Mouse (Mus musculus): ENCODE measurements around the gene Rgl1.

DNA sequence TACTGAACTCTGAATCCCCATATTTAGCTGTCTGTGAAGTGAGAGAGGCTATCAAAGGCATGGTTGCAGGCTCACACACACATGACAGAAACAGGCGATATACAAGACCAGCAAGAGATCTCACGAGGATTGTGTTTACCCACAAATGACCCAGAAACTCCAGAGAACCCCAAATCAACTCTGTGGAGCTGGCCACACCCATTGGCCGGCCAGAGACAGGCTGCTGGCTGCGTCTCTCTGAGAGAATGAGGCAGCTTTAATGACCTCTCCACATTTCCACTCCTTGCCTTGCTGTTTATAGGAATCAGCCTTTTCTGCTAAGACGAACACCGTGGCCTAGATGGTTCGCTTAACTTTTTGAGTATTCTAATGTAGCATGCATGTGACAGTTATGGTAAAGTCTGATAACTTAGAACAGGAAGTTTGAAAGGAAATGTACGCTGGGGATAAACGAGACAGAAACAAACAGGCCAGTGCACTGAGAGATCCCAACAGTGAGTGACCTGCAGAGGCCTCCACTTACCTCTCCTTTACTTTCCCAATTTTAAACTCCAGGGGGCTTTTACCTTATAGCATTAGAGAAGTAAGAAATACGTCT is 148.3 kb downstream of the Rgl1 start:
- TF ChIP-seq ZC3H11A (IDR thresholded peaks at IDR 0.05; ENCODE audit: borderline replicate concordance, low read depth, low read length) (no peak), CHD2 (IDR thresholded peaks at IDR 0.05; ENCODE audit: low read depth, low read length) (no peak), HCFC1 (IDR thresholded peaks at IDR 0.05; ENCODE audit: borderline replicate concordance, insufficient read depth, low read length) (no peak), ZNF384 (IDR thresholded peaks at IDR 0.05; ENCODE audit: low read depth, low read length) (no peak), MAFK (IDR thresholded peaks at IDR 0.05; ENCODE audit: insufficient read depth, low read depth, low read length) (no peak)

Measured in ES-E14 (cell line).